Mouse (Mus musculus) left cerebral cortex, adult 9 months (tissue): Measurements from ENCODE around the gene Irgc1.

Experiments used
- DNase-seq, 2 experiments: peaks; one replicate each; pipeline ENCODE4 v3.0.0; 2022; ENCODE audit warnings: low spot score in 2 of 2

The Irgc1 gene

GRCm38 (mm10) chr7:24437981-24438380 is 14.1 kb downstream of the Irgc1 start:
- DNase-seq, result peak; percentile 55 to 83

GRCm38 (mm10) chr7:24435305-24435704 is 16.8 kb downstream of the Irgc1 start:
- no peak for DNase-seq

GRCm38 (mm10) chr7:24431713-24432112 is 20.4 kb downstream of the Irgc1 start:
- no peak for DNase-seq

GRCm38 (mm10) chr7:24430551-24431345 is 21.3 kb downstream of the Irgc1 start:
- DNase-seq, result no peak

- peak; percentile 79 to 92 for DNase-seq
Measured at GRCm38 (mm10) chr7:24429413-24430112, 22.5 kb downstream of the Irgc1 start.

GRCm38 (mm10) chr7:24428725-24429124 is 23.4 kb downstream of the Irgc1 start:
- no peak for DNase-seq

- no peak for DNase-seq
Measured at GRCm38 (mm10) chr7:24427168-24427567, 24.9 kb downstream of the Irgc1 start.

- DNase-seq, result no peak
Measured at GRCm38 (mm10) chr7:24425919-24426318, 26.2 kb downstream of the Irgc1 start.

- no peak for DNase-seq
Measured at GRCm38 (mm10) chr7:24423956-24424732, 28.0 kb downstream of the Irgc1 start.

GRCm38 (mm10) chr7:24423107-24423763 is 28.9 kb downstream of the Irgc1 start:
- DNase-seq, result no peak

- DNase-seq, result no peak
Measured at GRCm38 (mm10) chr7:24422251-24422650, 29.8 kb downstream of the Irgc1 start.

- DNase-seq, result no peak
Measured at GRCm38 (mm10) chr7:24421648-24422047, 30.4 kb downstream of the Irgc1 start.

GRCm38 (mm10) chr7:24419579-24419978 is 32.5 kb downstream of the Irgc1 start:
- DNase-seq, result no peak

GRCm38 (mm10) chr7:24415261-24415660 is 36.8 kb downstream of the Irgc1 start:
- DNase-seq, result no peak

- DNase-seq, result no peak
Measured at GRCm38 (mm10) chr7:24413630-24414029, 38.5 kb downstream of the Irgc1 start.

GRCm38 (mm10) chr7:24410831-24411230 is 41.3 kb downstream of the Irgc1 start:
- DNase-seq, result no peak

- no peak for DNase-seq
Measured at GRCm38 (mm10) chr7:24410123-24410522, 42.0 kb downstream of the Irgc1 start.

GRCm38 (mm10) chr7:24408186-24408585 is 43.9 kb downstream of the Irgc1 start:
- no peak for DNase-seq

- peak in 1 of 2 experiments; percentile 64 for DNase-seq
Measured at GRCm38 (mm10) chr7:24406528-24407344, 45.4 kb downstream of the Irgc1 start.

- no peak for DNase-seq
Measured at GRCm38 (mm10) chr7:24405649-24406048, 46.4 kb downstream of the Irgc1 start.

- DNase-seq, result no peak
Measured at GRCm38 (mm10) chr7:24402851-24403250, 49.2 kb downstream of the Irgc1 start.
